Mouse (Mus musculus) CH12.LX (cell line): ENCODE data around the gene Snrpd3. TPM values are rescaled to one million over a fixed set of nuclear protein-coding genes. Genes with fewer than 3 reads are reported as not detected.

Experiments
- DNase-seq: peaks from one replicate; pipeline ENCODE4 v3.0.0-alpha.2; 2013; ENCODE audit errors: extremely low read depth
- H3K27ac ChIP-seq: 2 replicates; pipeline ENCODE4 v1.5.1; 2012; ENCODE audit warnings: low read depth, mild to moderate bottlenecking, control low read depth, moderate library complexity; ENCODE audit not compliant: insufficient read depth
- H3K27me3 ChIP-seq: replicated peaks from 2 replicates; pipeline ENCODE3; 2012; ENCODE audit warnings: inconsistent platforms
- H3K36me3 ChIP-seq, 2 experiments: replicated peaks in 1 of 2; 2 replicates each; pipeline versions ENCODE3 to v1.6.1; 2012; ENCODE audit warnings: inconsistent platforms in 1 of 2, low read length in 1 of 2, mild to moderate bottlenecking in 1 of 2, mixed read lengths in 1 of 2, moderate library complexity in 1 of 2; ENCODE audit not compliant: control insufficient read depth in 1 of 2, insufficient read depth in 1 of 2
- H3K4me1 ChIP-seq, 2 experiments: 2 replicates each; pipeline ENCODE4 v1.6.1; 2012; ENCODE audit warnings: inconsistent platforms in 1 of 2, moderate library complexity in 1 of 2; ENCODE audit not compliant: insufficient read depth in 2 of 2, control insufficient read depth in 1 of 2
- H3K4me2 ChIP-seq: 2 replicates; pipeline ENCODE4 v1.6.1; 2012; ENCODE audit warnings: low read depth, mild to moderate bottlenecking, control low read depth; ENCODE audit not compliant: poor library complexity, insufficient read depth, severe bottlenecking
- H3K4me3 ChIP-seq, 3 experiments: fragments of 150-350 bp in 1 of 3; sonication (generic) in 1 of 3; replicated peaks in 1 of 3; 2 replicates each; pipeline versions ENCODE3 to v1.5.1; 2011 to 2012; ENCODE audit warnings: low read depth in 2 of 3, low read length in 2 of 3, mild to moderate bottlenecking in 2 of 3, moderate library complexity in 2 of 3, control low read depth in 1 of 3, improper control_type of control experiment in 1 of 3, inconsistent platforms in 1 of 3, mixed read lengths in 1 of 3; ENCODE audit not compliant: poor library complexity in 1 of 3
- H3K79me2 ChIP-seq: replicated peaks from 2 replicates; pipeline ENCODE4 v1.6.1; 2012; ENCODE audit warnings: mild to moderate bottlenecking, moderate library complexity; ENCODE audit not compliant: control insufficient read depth, poor library complexity, insufficient read depth, severe bottlenecking; ENCODE audit errors: extremely low read depth
- H3K9ac ChIP-seq: 2 replicates; pipeline ENCODE4 v1.6.1; 2012; ENCODE audit warnings: low read depth, mild to moderate bottlenecking, control low read depth, moderate library complexity; ENCODE audit not compliant: insufficient read depth
- H3K9me3 ChIP-seq: replicated peaks from 2 replicates; pipeline ENCODE3; 2012; ENCODE audit warnings: low read length, inconsistent platforms, mixed read lengths
- BHLHE40 ChIP-seq: IDR thresholded peaks from 2 replicates; pipeline ENCODE4 v1.6.1; 2011; ENCODE audit warnings: mild to moderate bottlenecking, low read depth, low read length, improper control_type of control experiment
- CHD1 ChIP-seq: IDR thresholded peaks from 2 replicates; pipeline ENCODE4 v1.6.1; 2012; ENCODE audit warnings: low read depth, low read length, improper control_type of control experiment, inconsistent platforms
- ETS1 ChIP-seq: conservative IDR thresholded peaks from 2 replicates; pipeline ENCODE4 v1.6.1; 2012; ENCODE audit warnings: low read depth, mild to moderate bottlenecking, inconsistent platforms, low read length, improper control_type of control experiment, moderate library complexity
- GABPA ChIP-seq: IDR thresholded peaks from 2 replicates; pipeline ENCODE4 v1.6.1; 2012; ENCODE audit warnings: low read depth, low read length, improper control_type of control experiment, inconsistent platforms; ENCODE audit not compliant: insufficient replicate concordance
- HCFC1 ChIP-seq: IDR thresholded peaks from 2 replicates; pipeline ENCODE4 v1.6.1; 2012; ENCODE audit warnings: low read depth, mild to moderate bottlenecking, inconsistent platforms, low read length, improper control_type of control experiment
- JUN ChIP-seq: IDR thresholded peaks from 2 replicates; pipeline ENCODE4 v1.6.1; 2011; ENCODE audit warnings: low read depth, mild to moderate bottlenecking, low read length, improper control_type of control experiment, moderate library complexity; ENCODE audit not compliant: insufficient read depth
- JUND ChIP-seq: conservative IDR thresholded peaks from 2 replicates; pipeline ENCODE4 v1.6.1; 2011; ENCODE audit warnings: low read depth, low read length, improper control_type of control experiment
- MAFK ChIP-seq: IDR thresholded peaks from 2 replicates; pipeline ENCODE4 v1.6.1; 2011; ENCODE audit warnings: low read length, improper control_type of control experiment; ENCODE audit not compliant: insufficient replicate concordance
- MAZ ChIP-seq: IDR thresholded peaks from 2 replicates; pipeline ENCODE4 v1.6.1; 2012; ENCODE audit warnings: low read depth, mild to moderate bottlenecking, inconsistent platforms, low read length, improper control_type of control experiment, moderate library complexity
- MEF2A ChIP-seq: IDR thresholded peaks from 2 replicates; pipeline ENCODE4 v1.6.1; 2014; ENCODE audit warnings: low read depth, mild to moderate bottlenecking, inconsistent platforms, low read length, improper control_type of control experiment, borderline replicate concordance
- NRF1 ChIP-seq: IDR thresholded peaks from 2 replicates; pipeline ENCODE4 v1.6.1; 2014; ENCODE audit warnings: low read depth, mild to moderate bottlenecking, inconsistent platforms, low read length, improper control_type of control experiment, moderate library complexity
- POLR2AphosphoS2 ChIP-seq: IDR thresholded peaks from 2 replicates; pipeline ENCODE4 v1.6.1; 2011; ENCODE audit warnings: low read depth, low read length, improper control_type of control experiment
- RAD21 ChIP-seq: IDR thresholded peaks from 2 replicates; pipeline ENCODE4 v1.6.1; 2011; ENCODE audit warnings: low read depth, mild to moderate bottlenecking, low read length, improper control_type of control experiment, moderate library complexity
- RCOR1 ChIP-seq: conservative IDR thresholded peaks from 2 replicates; pipeline ENCODE4 v1.6.1; 2012; ENCODE audit warnings: low read depth, mild to moderate bottlenecking, inconsistent platforms, low read length, improper control_type of control experiment
- SIN3A ChIP-seq: IDR thresholded peaks from 2 replicates; pipeline ENCODE4 v1.6.1; 2012; ENCODE audit warnings: low read length, improper control_type of control experiment, inconsistent platforms
- SMC3 ChIP-seq: IDR thresholded peaks from 2 replicates; pipeline ENCODE4 v1.6.1; 2011; ENCODE audit warnings: low read depth, low read length, improper control_type of control experiment
- TBP ChIP-seq: conservative IDR thresholded peaks from 2 replicates; pipeline ENCODE4 v1.6.1; 2011; ENCODE audit warnings: low read depth, low read length, improper control_type of control experiment
- UBTF ChIP-seq: IDR thresholded peaks from 2 replicates; pipeline ENCODE4 v1.6.1; 2012; ENCODE audit warnings: low read depth, mild to moderate bottlenecking, inconsistent platforms, low read length, improper control_type of control experiment, moderate library complexity
- dilution Hi-C: fragments of 300-500 bp; cut with MboI; formaldehyde crosslinking; loops from 2 replicates; pipeline ENCODE4 v1.14.3; 2020; ENCODE audit warnings: low sequenced_read_pairs; ENCODE audit not compliant: extremely low pct_unique_long_range_greater_than_20kb, extremely low pct_ligation_motif_present
- in situ Hi-C: fragments of 300-500 bp; cut with MboI; formaldehyde crosslinking; loops from 3 replicates; pipeline ENCODE4 v1.14.3; 2019; ENCODE audit warnings: low sequenced_read_pairs, low pct_ligation_motif_present, low pct_unique_long_range_greater_than_20kb, mixed read lengths
- polyA plus RNA-seq: library from polyadenylated mRNA; unstranded; fragments of >175 nt; gene quantifications from 2 replicates; pipeline ENCODE4 v1.2.1, GENCODE M21; 2012; ENCODE audit warnings: low read depth; ENCODE audit not compliant: insufficient read length
- total RNA-seq, 2 experiments: library from RNA; depleted of rRNA; stranded (reverse); fragments of 300-350 nt in 1 of 2; fragments of >200 nt in 1 of 2; gene quantifications; 2 replicates each; pipeline ENCODE4 v1.2.3; 2012 to 2014

Gene Snrpd3
- total and polyA plus RNA-seq, 3 experiments = 57.8 to 554 (median 101) TPM

DNA sequence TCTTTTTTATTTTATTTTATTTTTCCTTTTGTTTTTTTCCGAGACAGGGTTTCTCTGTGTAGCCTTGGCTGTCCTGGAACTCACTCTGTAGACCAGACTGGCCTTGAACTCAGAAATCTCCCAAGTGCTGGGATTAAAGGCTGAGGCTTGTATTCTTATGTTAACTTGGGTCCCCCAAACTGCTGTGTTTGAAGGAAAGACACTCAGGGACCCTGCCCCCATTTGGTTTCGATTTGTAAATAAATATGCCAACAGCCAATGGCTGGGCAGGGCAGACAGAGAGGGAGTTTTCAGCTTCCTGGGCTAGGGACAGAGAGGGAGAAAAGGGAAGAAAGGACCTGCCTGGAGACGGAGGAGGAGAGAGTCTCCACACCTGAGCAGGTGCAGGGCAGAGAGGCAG, 17.6 kb upstream of the Snrpd3 start:
- no peak overlapping the region for H3K9ac ChIP-seq
- no peaks in the 10 kb centered on the region for H3K27me3 ChIP-seq
- H3K4me1 ChIP-seq = peaks cover under 1 to 17% of the 10 kb centered on the region in 2 experiments; a peak in 3 of 4 replicates
- in situ Hi-C loops (loop anchor here (10.0 kb wide), 1 partner anchor 55 kb away; no protein-coding TSS in a partner anchor), dilution Hi-C loops (no loop called here)
- peaks cover 0 to 4% of the 10 kb centered on the region in 2 experiments for H3K36me3 ChIP-seq
- no peak for DNase-seq
- no peaks in the 10 kb centered on the region for H3K79me2 ChIP-seq
- no peaks in the 10 kb centered on the region for H3K9me3 ChIP-seq
- H3K27ac ChIP-seq = no peak overlapping the region
- H3K4me2 ChIP-seq = no peak overlapping the region; the same call in 1 of the 2 replicates
- TF ChIP-seq RCOR1 = no peak
- TF ChIP-seq MAZ = no peak
- no peak for TF ChIP-seq TBP
- TF ChIP-seq SIN3A = no peak
- no peak for TF ChIP-seq MEF2A
- TF ChIP-seq RAD21 = no peak
- no peak for TF ChIP-seq JUN
- no peak for TF ChIP-seq POLR2AphosphoS2
- TF ChIP-seq CHD1 = no peak
- no peak for TF ChIP-seq BHLHE40
- TF ChIP-seq SMC3 = no peak
- TF ChIP-seq MAFK = no peak
- TF ChIP-seq JUND = no peak
- no peak for TF ChIP-seq GABPA
- TF ChIP-seq ETS1 = no peak
- TF ChIP-seq NRF1 = no peak
- TF ChIP-seq UBTF = no peak
- TF ChIP-seq HCFC1 = no peak
- H3K4me3 ChIP-seq = no peak overlapping the region

- dilution Hi-C loops (no loop called here), in situ Hi-C loops (loop anchor here (10.0 kb wide), 1 partner anchor 56 kb away; no protein-coding TSS in a partner anchor)
- Histone ChIP-seq H3K27me3 (no peaks in the 10 kb centered on the region), H3K27ac (no peak overlapping the region), H3K79me2 (no peaks in the 10 kb centered on the region), H3K4me3 (no peak overlapping the region), H3K4me2 (no peak overlapping the region), H3K9ac (no peak overlapping the region), H3K4me1 (peaks cover 2 to 16% of the 10 kb centered on the region in 2 experiments; a peak in 3 of 4 replicates), H3K9me3 (no peaks in the 10 kb centered on the region), H3K36me3 (peaks cover 0 to 4% of the 10 kb centered on the region in 2 experiments)
- DNase-seq = no peak
- no peak for TF ChIP-seq HCFC1
- TF ChIP-seq MAFK = no peak
These were observed 17.0 kb upstream of the Snrpd3 start for GRCm38 (mm10) chr10:75500345-75500744.
